Mouse (Mus musculus): ENCODE data around the gene Fam49a. TPM values are rescaled to one million over a fixed set of nuclear protein-coding genes. Genes with fewer than 3 reads are reported as not detected.

The Fam49a gene
- polyA plus RNA-seq, 1 experiment from 2014 or later = 16.8 TPM

- H3K4me1 ChIP-seq (replicated peaks; ENCODE audit: control insufficient read depth, insufficient read depth, low read length) = peaks cover 18% of the 10 kb centered on the region
- H3K27ac ChIP-seq (ENCODE audit: low read length) = peak overlapping the region; percentile 17; the same call in 1 of the 2 replicates
- no peak overlapping the region for H3K9ac ChIP-seq (ENCODE audit: low read length)
- WGBS = 30% methylated on average over 9 of the region's 9 CpGs
- no peaks in the 10 kb centered on the region for H3K36me3 ChIP-seq (ENCODE audit: control insufficient read depth, insufficient read depth, low read length)
- H3K4me3 ChIP-seq (ENCODE audit: low read length) = no peak overlapping the region
- H3K4me2 ChIP-seq (ENCODE audit: low read depth, low read length) = no peak overlapping the region
- no peaks in the 10 kb centered on the region for H3K27me3 ChIP-seq (ENCODE audit: control insufficient read depth, insufficient read depth, low read depth, low read length)
- ATAC-seq (ENCODE audit: low read depth) = 0 out of 2 replicates have a peak, but pooled peaks have one; percentile 3
- no peaks in the 10 kb centered on the region for H3K9me3 ChIP-seq (ENCODE audit: control insufficient read depth, low read length)
These were observed 94.1 kb downstream of the Fam49a start for GRCm38 (mm10) chr12:12356048-12356447.

GRCm38 (mm10) chr12:12356463-12356862 lies 94.5 kb downstream of the Fam49a start:
- Histone ChIP-seq H3K4me2 (ENCODE audit: low read depth, low read length) (no peak overlapping the region), H3K4me3 (ENCODE audit: low read length) (no peak overlapping the region), H3K9me3 (ENCODE audit: control insufficient read depth, low read length) (no peaks in the 10 kb centered on the region), H3K9ac (ENCODE audit: low read length) (no peak overlapping the region), H3K27ac (ENCODE audit: low read length) (no peak overlapping the region), H3K27me3 (ENCODE audit: control insufficient read depth, insufficient read depth, low read depth, low read length) (no peaks in the 10 kb centered on the region), H3K4me1 (replicated peaks; ENCODE audit: control insufficient read depth, insufficient read depth, low read length) (peaks cover 18% of the 10 kb centered on the region), H3K36me3 (ENCODE audit: control insufficient read depth, insufficient read depth, low read length) (no peaks in the 10 kb centered on the region)
- WGBS = 0% methylated on average over 1 of the region's 1 CpGs
- ATAC-seq (ENCODE audit: low read depth) = peak; percentile 55; the same call in 1 of the 2 replicates

GRCm38 (mm10) chr12:12356946-12357345 lies 95.0 kb downstream of the Fam49a start:
- 50% methylated on average over 5 of the region's 5 CpGs for WGBS
- Histone ChIP-seq H3K27ac (ENCODE audit: low read length) (no peak overlapping the region), H3K27me3 (ENCODE audit: control insufficient read depth, insufficient read depth, low read depth, low read length) (no peaks in the 10 kb centered on the region), H3K4me3 (ENCODE audit: low read length) (no peak overlapping the region), H3K9ac (ENCODE audit: low read length) (no peak overlapping the region), H3K36me3 (ENCODE audit: control insufficient read depth, insufficient read depth, low read length) (no peaks in the 10 kb centered on the region), H3K9me3 (ENCODE audit: control insufficient read depth, low read length) (no peaks in the 10 kb centered on the region), H3K4me1 (replicated peaks; ENCODE audit: control insufficient read depth, insufficient read depth, low read length) (peaks cover 15% of the 10 kb centered on the region), H3K4me2 (ENCODE audit: low read depth, low read length) (no peak overlapping the region)
- ATAC-seq (ENCODE audit: low read depth) = no peak

- H3K4me3 ChIP-seq (ENCODE audit: low read length) = no peak overlapping the region
- ATAC-seq (ENCODE audit: low read depth) = no peak
- peaks cover 6% of the 10 kb centered on the region; the same call in 1 of the 2 replicates for H3K36me3 ChIP-seq (ENCODE audit: control insufficient read depth, insufficient read depth, low read length)
- H3K4me1 ChIP-seq (replicated peaks; ENCODE audit: control insufficient read depth, insufficient read depth, low read length) = peaks cover 10% of the 10 kb centered on the region
- H3K9me3 ChIP-seq (ENCODE audit: control insufficient read depth, low read length) = no peaks in the 10 kb centered on the region
- WGBS = 87% methylated on average over 5 of the region's 5 CpGs
- H3K9ac ChIP-seq (ENCODE audit: low read length) = no peak overlapping the region
- no peak overlapping the region for H3K27ac ChIP-seq (ENCODE audit: low read length)
- H3K4me2 ChIP-seq (ENCODE audit: low read depth, low read length) = no peak overlapping the region
- no peaks in the 10 kb centered on the region for H3K27me3 ChIP-seq (ENCODE audit: control insufficient read depth, insufficient read depth, low read depth, low read length)
These were observed 98.0 kb downstream of the Fam49a start for GRCm38 (mm10) chr12:12359923-12360322.

GRCm38 (mm10) chr12:12362371-12362770 lies 100.4 kb downstream of the Fam49a start:
- Histone ChIP-seq H3K27me3 (ENCODE audit: control insufficient read depth, insufficient read depth, low read depth, low read length) (no peaks in the 10 kb centered on the region), H3K9me3 (ENCODE audit: control insufficient read depth, low read length) (no peaks in the 10 kb centered on the region), H3K9ac (ENCODE audit: low read length) (no peak overlapping the region), H3K27ac (ENCODE audit: low read length) (no peak overlapping the region), H3K4me2 (ENCODE audit: low read depth, low read length) (no peak overlapping the region), H3K4me1 (replicated peaks; ENCODE audit: control insufficient read depth, insufficient read depth, low read length) (no peaks in the 10 kb centered on the region), H3K36me3 (ENCODE audit: control insufficient read depth, insufficient read depth, low read length) (peaks cover 6% of the 10 kb centered on the region; the same call in 1 of the 2 replicates), H3K4me3 (ENCODE audit: low read length) (no peak overlapping the region)
- 87% methylated on average over 10 of the region's 10 CpGs for WGBS
- ATAC-seq (ENCODE audit: low read depth) = no peak

GRCm38 (mm10) chr12:12364201-12364600 lies 102.3 kb downstream of the Fam49a start:
- no peak for ATAC-seq (ENCODE audit: low read depth)
- no peak overlapping the region for H3K9ac ChIP-seq (ENCODE audit: low read length)
- peaks cover 6% of the 10 kb centered on the region; the same call in 1 of the 2 replicates for H3K36me3 ChIP-seq (ENCODE audit: control insufficient read depth, insufficient read depth, low read length)
- no peak overlapping the region for H3K4me2 ChIP-seq (ENCODE audit: low read depth, low read length)
- no peaks in the 10 kb centered on the region for H3K9me3 ChIP-seq (ENCODE audit: control insufficient read depth, low read length)
- H3K27me3 ChIP-seq (ENCODE audit: control insufficient read depth, insufficient read depth, low read depth, low read length) = no peaks in the 10 kb centered on the region
- no peaks in the 10 kb centered on the region for H3K4me1 ChIP-seq (replicated peaks; ENCODE audit: control insufficient read depth, insufficient read depth, low read length)
- 79% methylated on average over 8 of the region's 8 CpGs for WGBS
- no peak overlapping the region for H3K27ac ChIP-seq (ENCODE audit: low read length)
- no peak overlapping the region for H3K4me3 ChIP-seq (ENCODE audit: low read length)

GRCm38 (mm10) chr12:12367423-12367822 lies 105.5 kb downstream of the Fam49a start:
- Histone ChIP-seq H3K27ac (ENCODE audit: low read length) (no peak overlapping the region), H3K36me3 (ENCODE audit: control insufficient read depth, insufficient read depth, low read length) (peaks cover 6% of the 10 kb centered on the region; the same call in 1 of the 2 replicates)

GRCm38 (mm10) chr12:12373111-12373862 lies 111.3 kb downstream of the Fam49a start:
- Histone ChIP-seq H3K9ac (ENCODE audit: low read length) (no peak overlapping the region), H3K36me3 (ENCODE audit: control insufficient read depth, insufficient read depth, low read length) (0 out of 2 replicates have a peak, but pooled peaks cover 2% of the 10 kb centered on the region), H3K4me2 (ENCODE audit: low read depth, low read length) (no peak overlapping the region), H3K4me3 (ENCODE audit: low read length) (no peak overlapping the region), H3K4me1 (replicated peaks; ENCODE audit: control insufficient read depth, insufficient read depth, low read length) (no peaks in the 10 kb centered on the region), H3K27ac (ENCODE audit: low read length) (no peak overlapping the region), H3K27me3 (ENCODE audit: control insufficient read depth, insufficient read depth, low read depth, low read length) (no peaks in the 10 kb centered on the region), H3K9me3 (ENCODE audit: control insufficient read depth, low read length) (no peaks in the 10 kb centered on the region)
- no peak for ATAC-seq (ENCODE audit: low read depth)
- 65% methylated on average over 11 of the region's 11 CpGs for WGBS

More at GRCm38 (mm10) chr12:12367423-12367822, 105.5 kb downstream of the Fam49a start:
- no peak overlapping the region for H3K4me3 ChIP-seq (ENCODE audit: low read length)
- no peak for ATAC-seq (ENCODE audit: low read depth)
- no peaks in the 10 kb centered on the region for H3K4me1 ChIP-seq (replicated peaks; ENCODE audit: control insufficient read depth, insufficient read depth, low read length)
- WGBS = 74% methylated on average over 5 of the region's 5 CpGs
- H3K9ac ChIP-seq (ENCODE audit: low read length) = no peak overlapping the region
- no peaks in the 10 kb centered on the region for H3K27me3 ChIP-seq (ENCODE audit: control insufficient read depth, insufficient read depth, low read depth, low read length)
- H3K4me2 ChIP-seq (ENCODE audit: low read depth, low read length) = no peak overlapping the region
- H3K9me3 ChIP-seq (ENCODE audit: control insufficient read depth, low read length) = no peaks in the 10 kb centered on the region

- no peaks in the 10 kb centered on the region for H3K27me3 ChIP-seq (ENCODE audit: control insufficient read depth, insufficient read depth, low read depth, low read length)
- no peaks in the 10 kb centered on the region for H3K9me3 ChIP-seq (ENCODE audit: control insufficient read depth, low read length)
- no peak overlapping the region for H3K4me2 ChIP-seq (ENCODE audit: low read depth, low read length)
- no peak overlapping the region for H3K9ac ChIP-seq (ENCODE audit: low read length)
- H3K4me1 ChIP-seq (replicated peaks; ENCODE audit: control insufficient read depth, insufficient read depth, low read length) = no peaks in the 10 kb centered on the region
- WGBS = 53% methylated on average over 2 of the region's 2 CpGs
- no peaks in the 10 kb centered on the region for H3K36me3 ChIP-seq (ENCODE audit: control insufficient read depth, insufficient read depth, low read length)
- no peak overlapping the region for H3K27ac ChIP-seq (ENCODE audit: low read length)
- no peak overlapping the region for H3K4me3 ChIP-seq (ENCODE audit: low read length)
- no peak for ATAC-seq (ENCODE audit: low read depth)
These were observed 117.1 kb downstream of the Fam49a start for GRCm38 (mm10) chr12:12379056-12379455.

All from lung, embryonic 16.5 days (tissue).